Comparison of ENCODE assay signal across 21 mouse cellular contexts in genomic region chr11:68342761-68343160, GRCm38 (mm10). TPM values are rescaled to one million over a fixed set of nuclear protein-coding genes. Genes with fewer than 3 reads are reported as not detected.
DNase-seq lines count a peak whose midpoint lies in the region; ATAC-seq and TF ChIP-seq lines count a peak whose summit lies in the region.
"Had no signal": no experiment of that assay in that cellular context is flagged by ENCODE, and none has a peak within 500 bp of the region (broad histone marks: within the 10 kb centered on the region; RNA-seq: fewer than 3 reads in every experiment).

No protein-coding gene starts in this region.

- 89% methylated on average over 5 of the region's 5 CpGs for WGBS in heart, postnatal 0 days
- WGBS in lung, postnatal 0 days: 91% methylated on average over 5 of the region's 5 CpGs
- WGBS in lung, adult 2 months: 88% methylated on average over 5 of the region's 5 CpGs
- WGBS in forebrain, embryonic 14.5 days: 84% methylated on average over 5 of the region's 5 CpGs

- no peak for TF ChIP-seq POLR2A in lung, adult 2 months (IDR thresholded peaks at IDR 0.05; ENCODE audit: borderline replicate concordance, extremely low read depth, low read depth, low read length)

- no peaks in the 10 kb centered on the region for H3K36me3 ChIP-seq in heart, postnatal 0 days (replicated peaks; ENCODE audit: control insufficient read depth, insufficient read depth, low read length)
- no peaks in the 10 kb centered on the region for H3K36me3 ChIP-seq in lung, postnatal 0 days (ENCODE audit: insufficient read depth, low read length)
- H3K36me3 ChIP-seq in forebrain, embryonic 14.5 days (ENCODE audit: control insufficient read depth, insufficient read depth, low read length): no peaks in the 10 kb centered on the region
- H3K36me3 ChIP-seq: embryonic facial prominence, embryonic 10.5 days; embryonic facial prominence, embryonic 12.5 days had no signal

- no peak for TF ChIP-seq EP300 in heart, postnatal 0 days (IDR thresholded peaks at IDR 0.05; ENCODE audit: low read depth)
- TF ChIP-seq EP300 in lung, postnatal 0 days (IDR thresholded peaks at IDR 0.05): no peak

- peak; percentile 58 for DNase-seq in heart, adult 11 months
- no peak for DNase-seq in heart, postnatal 36 days
- DNase-seq in heart, postnatal 0 days (ENCODE audit: low spot score): no peak
- no peak for DNase-seq in heart, postnatal 25 days (ENCODE audit: low spot score)
- DNase-seq in lung, postnatal 0 days (ENCODE audit: low spot score): no peak
- no peak for DNase-seq in lung, adult 2 months
- DNase-seq in forebrain, embryonic 14.5 days (ENCODE audit: low spot score): no peak
- DNase-seq: adrenal gland, adult 8-10 months; adrenal gland, postnatal 14 days; adrenal gland, postnatal 36 days; cerebellum, adult 11-12 months; cerebellum, adult 2 months; cerebellum, adult 9-10 months; cerebellum, postnatal 10 days; cerebellum, postnatal 25 days had no signal

- H3K9ac ChIP-seq in heart, postnatal 0 days (replicated peaks; ENCODE audit: low read depth, low read length): no peak overlapping the region
- H3K9ac ChIP-seq in lung, postnatal 0 days (replicated peaks; ENCODE audit: low read depth): no peak overlapping the region
- no peak overlapping the region for H3K9ac ChIP-seq in forebrain, embryonic 14.5 days (ENCODE audit: low read length)
- H3K9ac ChIP-seq: embryonic facial prominence, embryonic 12.5 days; forebrain, embryonic 13.5 days had no signal

- intact Hi-C loops in heart, postnatal 36 days (cut with DNase I): no loop called here
- intact Hi-C loops in heart, postnatal 25 days (cut with DNase I): loop anchor here (5.0 kb wide), 1 partner anchor 45 kb away; no protein-coding TSS in a partner anchor

- H3K4me3 ChIP-seq in heart, postnatal 0 days (ENCODE audit: low read depth, low read length): no peak overlapping the region
- no peak overlapping the region for H3K4me3 ChIP-seq in lung, postnatal 0 days (ENCODE audit: low read depth, low read length)
- no peak overlapping the region for H3K4me3 ChIP-seq in lung, adult 2 months (replicated peaks; ENCODE audit: extremely low read depth, low read depth, low read length)
- no peak overlapping the region for H3K4me3 ChIP-seq in forebrain, embryonic 14.5 days (ENCODE audit: low read depth, low read length)
- H3K4me3 ChIP-seq: embryonic facial prominence, embryonic 10.5 days; embryonic facial prominence, embryonic 12.5 days; forebrain, embryonic 13.5 days had no signal

- no peaks in the 10 kb centered on the region for H3K9me3 ChIP-seq in heart, postnatal 0 days (replicated peaks; ENCODE audit: control insufficient read depth, low read length)
- no peaks in the 10 kb centered on the region for H3K9me3 ChIP-seq in lung, postnatal 0 days (ENCODE audit: low read length)
- no peaks in the 10 kb centered on the region for H3K9me3 ChIP-seq in forebrain, embryonic 14.5 days (replicated peaks; ENCODE audit: control insufficient read depth, low read length)
- H3K9me3 ChIP-seq: embryonic facial prominence, embryonic 10.5 days; embryonic facial prominence, embryonic 12.5 days; forebrain, embryonic 13.5 days had no signal

- H3K4me1 ChIP-seq in heart, postnatal 0 days (ENCODE audit: control insufficient read depth, insufficient read depth): peaks cover 26% of the 10 kb centered on the region
- peaks cover 14% of the 10 kb centered on the region; the same call in 1 of the 2 replicates for H3K4me1 ChIP-seq in lung, postnatal 0 days (ENCODE audit: insufficient read depth, low read depth, low read length)
- peaks cover 35% of the 10 kb centered on the region for H3K4me1 ChIP-seq in lung, adult 2 months (ENCODE audit: control insufficient read depth, insufficient read depth, low read length)
- H3K4me1 ChIP-seq in forebrain, embryonic 14.5 days (ENCODE audit: control insufficient read depth, insufficient read depth, low read length): no peaks in the 10 kb centered on the region

- H3K27ac ChIP-seq in heart, postnatal 0 days (ENCODE audit: low read depth): 0 out of 2 replicates have a peak overlapping the region, but pooled peaks have one; percentile 36
- peak overlapping the region; percentile 69 for H3K27ac ChIP-seq in lung, postnatal 0 days (ENCODE audit: low read length)
- H3K27ac ChIP-seq in forebrain, embryonic 14.5 days (ENCODE audit: low read depth, low read length): no peak overlapping the region
- H3K27ac ChIP-seq: embryonic facial prominence, embryonic 10.5 days; embryonic facial prominence, embryonic 12.5 days; forebrain, embryonic 13.5 days had no signal

- ATAC-seq in heart, postnatal 0 days (ENCODE audit: insufficient read depth, low read depth): no peak
- ATAC-seq in lung, postnatal 0 days: no peak
- no peak for ATAC-seq in forebrain, embryonic 14.5 days
- ATAC-seq: activated CD4-positive, CD25-positive, alpha-beta regulatory T cell, adult 4 months; forebrain, embryonic 13.5 days; forebrain, embryonic 16.5 days had no signal

- TF ChIP-seq CTCF in heart, postnatal 0 days (IDR thresholded peaks at IDR 0.05; ENCODE audit: low read depth): no peak
- no peak for TF ChIP-seq CTCF in lung, postnatal 0 days (IDR thresholded peaks at IDR 0.05)
- no peak for TF ChIP-seq CTCF in lung, adult 2 months (IDR thresholded peaks at IDR 0.05; ENCODE audit: insufficient read depth, low read length)

- no peaks in the 10 kb centered on the region for H3K27me3 ChIP-seq in heart, postnatal 0 days (ENCODE audit: control insufficient read depth, insufficient read depth, low read length)
- H3K27me3 ChIP-seq in lung, postnatal 0 days (replicated peaks; ENCODE audit: insufficient read depth, low read length): no peaks in the 10 kb centered on the region
- no peaks in the 10 kb centered on the region for H3K27me3 ChIP-seq in forebrain, embryonic 14.5 days (replicated peaks; ENCODE audit: control insufficient read depth, insufficient read depth, low read length)
- H3K27me3 ChIP-seq: embryonic facial prominence, embryonic 12.5 days; forebrain, embryonic 13.5 days had no signal

- H3K4me2 ChIP-seq in heart, postnatal 0 days (ENCODE audit: low read depth, low read length): no peak overlapping the region
- no peak overlapping the region for H3K4me2 ChIP-seq in lung, postnatal 0 days (replicated peaks; ENCODE audit: low read depth, low read length)
- H3K4me2 ChIP-seq in forebrain, embryonic 14.5 days (ENCODE audit: low read length): no peak overlapping the region
- H3K4me2 ChIP-seq: embryonic facial prominence, embryonic 12.5 days; forebrain, embryonic 13.5 days had no signal

RNA-seq across cellular contexts. Expression of gene Ntn1, which starts 57.9 kb away (rescaled TPM):
- total RNA-seq in heart, postnatal 36 days (2021): 10 to 100 TPM; 55.4 to 61.8 TPM
- 117 and 136 TPM in 2 replicates for total RNA-seq in heart, postnatal 0 days (2014; rRNA removed; ENCODE audit: low replicate concordance)
- polyA plus RNA-seq in heart, postnatal 0 days (2015; fragmentation: Nextera tagmentation; extraction: Ambion mirVana): 21.3 and 24.8 TPM in 2 replicates
- total RNA-seq in heart, postnatal 25 days (2021): 10 to 100 TPM; 53.0 to 54.8 TPM
- polyA plus RNA-seq in lung, postnatal 0 days (2015; fragmentation: Nextera tagmentation; extraction: Ambion mirVana): 7.0 and 7.2 TPM in 2 replicates
- polyA plus RNA-seq in lung, adult 2 months (2012; rRNA removed): 58.8 and 65.7 TPM in 2 replicates
- 3.5 TPM in 2 replicates for polyA plus RNA-seq in forebrain, embryonic 14.5 days (2014; fragmentation: Nextera tagmentation; extraction: Ambion mirVana)
- total RNA-seq: MEL had no signal
